Mouse (Mus musculus) adrenal gland, adult 18-20 months (tissue): ENCODE data around the gene Hacd2. TPM values are rescaled to one million over a fixed set of nuclear protein-coding genes. Genes with fewer than 3 reads are reported as not detected.

Experiments
- DNase-seq, 2 experiments: peaks; one replicate each; pipeline ENCODE4 v3.0.0; 2021 to 2022; ENCODE audit warnings: low spot score in 2 of 2
- total RNA-seq, 2 experiments: library from RNA; stranded (reverse); gene quantifications; 1 replicate in 1 of 2; 2 replicates in 1 of 2; pipeline ENCODE4 v1.2.3; 2021

The Hacd2 gene
- total RNA-seq, 2 experiments from 2014 or later = 63.6 to 64.9 TPM

GRCm38 (mm10) chr16:35004756-35005155 is 17.5 kb upstream of the Hacd2 start:
- no peak for DNase-seq

GRCm38 (mm10) chr16:35006251-35006650 is 16.0 kb upstream of the Hacd2 start:
- no peak for DNase-seq

- DNase-seq = no peak
These were observed 14.9 kb upstream of the Hacd2 start for GRCm38 (mm10) chr16:35007361-35007760.

- DNase-seq = no peak
These were observed 13.8 kb upstream of the Hacd2 start for GRCm38 (mm10) chr16:35008447-35008846.

- DNase-seq = no peak
These were observed 8.7 kb upstream of the Hacd2 start for GRCm38 (mm10) chr16:35013501-35013900.

- DNase-seq = no peak
These were observed 5.7 kb upstream of the Hacd2 start for GRCm38 (mm10) chr16:35016491-35016890.

GRCm38 (mm10) chr16:35018470-35018974 is 3.7 kb upstream of the Hacd2 start:
- DNase-seq = no peak

- no peak for DNase-seq
These were observed 356 bp upstream of the Hacd2 start for GRCm38 (mm10) chr16:35021903-35022241.

GRCm38 (mm10) chr16:35023138-35023735 is 1.0 kb downstream of the Hacd2 start:
- DNase-seq = no peak

- no peak for DNase-seq
These were observed 2.1 kb downstream of the Hacd2 start for GRCm38 (mm10) chr16:35024300-35024699.

- DNase-seq = no peak
These were observed 3.1 kb downstream of the Hacd2 start for GRCm38 (mm10) chr16:35025347-35025746.

GRCm38 (mm10) chr16:35033241-35033640 is 11.0 kb downstream of the Hacd2 start:
- no peak for DNase-seq

- DNase-seq = no peak
These were observed 11.8 kb downstream of the Hacd2 start for GRCm38 (mm10) chr16:35033809-35034577.

- no peak for DNase-seq
These were observed 12.7 kb downstream of the Hacd2 start for GRCm38 (mm10) chr16:35034971-35035370.

GRCm38 (mm10) chr16:35036754-35037153 is 14.5 kb downstream of the Hacd2 start:
- DNase-seq = no peak

GRCm38 (mm10) chr16:35038343-35039057 is 16.3 kb downstream of the Hacd2 start:
- no peak for DNase-seq

- no peak for DNase-seq
These were observed 17.9 kb downstream of the Hacd2 start for GRCm38 (mm10) chr16:35040154-35040553.

GRCm38 (mm10) chr16:35041001-35041400 is 18.8 kb downstream of the Hacd2 start:
- no peak for DNase-seq

- DNase-seq = no peak
These were observed 24.0 kb downstream of the Hacd2 start for GRCm38 (mm10) chr16:35046081-35046775.

- no peak for DNase-seq
These were observed 25.2 kb downstream of the Hacd2 start for GRCm38 (mm10) chr16:35047272-35047969.

- DNase-seq = no peak
These were observed 28.8 kb downstream of the Hacd2 start for GRCm38 (mm10) chr16:35051066-35051465.
